Mouse (Mus musculus) olfactory bulb, adult 2 months (tissue): ENCODE measurements at regions not wholly inside any gene's neighbourhood (a gene's known extent, or its start where the extent isn't known, plus 50 kb on each side); places are given as distances from the start of the nearest gene placed in this dataset.

ENCODE experiments used
- CTCF ChIP-seq: fragments of 200-500 bp; IDR thresholded peaks from 2 replicates; pipeline ENCODE4 v1.5.1; 2012; ENCODE audit warnings: low read depth, mild to moderate bottlenecking, low read length, moderate library complexity; ENCODE audit not compliant: insufficient read depth
- POLR2A ChIP-seq: fragments of 200-500 bp; IDR thresholded peaks from 2 replicates; pipeline ENCODE4 v1.6.1; 2012; ENCODE audit warnings: mild to moderate bottlenecking, low read depth, low read length, moderate library complexity; ENCODE audit not compliant: insufficient read depth

GRCm38 (mm10) chr8:88428560-88428959 lies 66.6 kb upstream of the Brd7 start:
- TF ChIP-seq POLR2A (no peak), CTCF (no peak)
